Mouse (Mus musculus) B cell, adult 67 days (primary cell): ENCODE data around the gene Olfr851. TPM values are rescaled to one million over a fixed set of nuclear protein-coding genes. Genes with fewer than 3 reads are reported as not detected.

Experiments
- total RNA-seq, 2 experiments: library from RNA; stranded (reverse); gene quantifications; 4 replicates each; pipeline ENCODE4 v1.2.4; 2023

Gene Olfr851
- not detected for total RNA-seq

DNA sequence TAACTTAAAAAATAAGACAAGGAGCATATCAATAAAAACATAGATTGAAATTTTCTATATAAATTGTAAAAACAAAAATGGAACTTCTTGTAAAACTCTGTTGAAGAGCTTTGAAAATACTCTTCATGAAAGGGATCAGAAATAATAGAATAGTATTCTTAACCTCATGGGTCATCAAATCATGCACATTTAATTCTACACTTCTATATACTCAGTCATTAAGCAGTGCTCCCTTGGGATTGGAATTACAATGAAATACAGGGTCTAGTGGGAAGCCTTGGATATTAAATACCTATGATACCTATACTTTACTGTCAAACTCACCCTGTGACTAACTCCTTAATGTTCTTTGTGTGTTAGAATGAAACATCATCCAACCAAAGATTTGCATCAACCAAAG lies at the start of gene Olfr851:
Olfr851 (plus strand) TSS at position 301 of the 400 bp plus-strand sequence.

DNA sequence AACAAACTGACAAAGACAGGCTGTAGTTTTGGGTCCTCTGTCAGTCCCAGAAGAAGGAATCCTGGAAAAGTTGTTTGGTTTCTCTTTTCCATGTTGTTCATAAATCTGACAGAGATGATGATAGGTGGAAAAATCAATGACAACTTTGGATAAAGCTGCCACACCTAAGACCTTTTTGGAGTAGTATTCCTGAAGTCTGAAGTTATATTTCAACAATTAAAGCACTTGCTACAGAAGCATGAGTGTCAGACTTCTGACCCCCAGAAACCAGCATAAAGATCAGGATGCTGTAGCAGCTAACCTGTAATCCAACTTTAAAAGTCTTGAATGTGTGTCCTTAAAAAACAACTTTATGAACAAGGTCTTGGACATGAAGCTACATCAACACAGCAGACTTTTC lies 14.9 kb upstream of the Olfr851 start, which contains the start of gene Olfr850:
Olfr850 (minus strand) TSS at position 101 of the 400 bp plus-strand sequence.

DNA sequence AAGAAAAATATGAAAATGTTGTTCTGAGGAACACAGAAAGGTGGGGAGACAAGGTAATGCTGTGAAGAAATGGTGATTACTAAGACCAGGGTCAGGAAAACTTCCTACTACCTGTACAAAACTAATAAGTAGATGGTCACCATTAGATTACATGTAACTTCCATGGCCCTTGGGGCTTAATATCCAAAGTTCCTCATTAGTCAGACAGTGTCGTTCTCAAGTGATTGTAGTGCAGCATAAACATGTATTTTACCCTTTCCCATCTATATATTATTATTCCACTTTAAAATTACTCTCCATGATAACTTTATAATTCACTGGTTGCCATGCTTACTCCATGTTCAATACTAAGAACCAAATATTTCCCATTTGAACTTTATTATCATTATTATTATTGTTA lies 47.9 kb downstream of the Olfr851 start, which contains the start of gene Olfr853:
Olfr853 (minus strand) TSS at position 101 of the 400 bp plus-strand sequence.

Other genes starting within 250 kb of the Olfr851 start
- not detected for gene Olfr843, start 241.3 kb upstream of the Olfr851 start, total RNA-seq
- gene Olfr844, start 176.9 kb upstream of the Olfr851 start, total RNA-seq, result not detected
- not detected for gene Olfr845, start 156.8 kb upstream of the Olfr851 start, total RNA-seq
- gene Olfr846, start 129.3 kb upstream of the Olfr851 start, total RNA-seq, result not detected
- gene Olfr847, start 114.6 kb upstream of the Olfr851 start, total RNA-seq, result not detected
- not detected for gene Olfr849, start 53.0 kb upstream of the Olfr851 start, total RNA-seq
- gene Olfr850, start 15.0 kb upstream of the Olfr851 start, total RNA-seq, result not detected
- not detected for gene Olfr853, start 47.8 kb downstream of the Olfr851 start, total RNA-seq
- gene Olfr854, start 74.1 kb downstream of the Olfr851 start, total RNA-seq, result not detected
- gene Olfr855, start 89.3 kb downstream of the Olfr851 start, total RNA-seq, result not detected
- 10 to 100 TPM; 37.2 to 40.6 TPM for gene Zfp317, start 128.8 kb downstream of the Olfr851 start, total RNA-seq
- not detected for gene Olfr857, start 216.1 kb downstream of the Olfr851 start, total RNA-seq